Mouse (Mus musculus) heart, embryonic 11.5 days (tissue): Measurements from ENCODE around the gene Cnn2. TPM values are rescaled to one million over a fixed set of nuclear protein-coding genes. Genes with fewer than 3 reads are reported as not detected.
"Not testable (repeated sequence)": the region's sequence is repeated elsewhere in the genome, so short reads cannot be mapped to it uniquely, and the experiment has no call there.

Source experiments
- ATAC-seq: fragments of 200-750 bp; cut with Nextera tagmentation; replicated peaks from 2 replicates; pipeline ENCODE4 v1.8.0; 2017; ENCODE audit warnings: moderate library complexity; ENCODE audit not compliant: insufficient number of reproducible peaks, low FRiP score, low TSS enrichment
- H3K27ac ChIP-seq: fragments of 300-500 bp; sonication (generic); 2 replicates; pipeline ENCODE4 v1.5.1; 2014; ENCODE audit warnings: mild to moderate bottlenecking, low read depth, low read length
- H3K27me3 ChIP-seq: fragments of 300-500 bp; sonication (generic); 2 replicates; pipeline ENCODE4 v1.6.1; 2014; ENCODE audit warnings: mild to moderate bottlenecking, low read length, mixed read lengths; ENCODE audit not compliant: control insufficient read depth, insufficient read depth
- H3K36me3 ChIP-seq: fragments of 300-500 bp; sonication (generic); 2 replicates; pipeline ENCODE4 v1.6.1; 2014; ENCODE audit warnings: mild to moderate bottlenecking, low read length, moderate library complexity, mixed read lengths; ENCODE audit not compliant: control insufficient read depth, insufficient read depth
- H3K4me1 ChIP-seq: fragments of 300-500 bp; sonication (generic); 2 replicates; pipeline ENCODE4 v1.6.1; 2014; ENCODE audit warnings: low read length; ENCODE audit not compliant: control insufficient read depth, insufficient read depth
- H3K4me2 ChIP-seq: fragments of 300-500 bp; sonication (generic); 2 replicates; pipeline ENCODE4 v1.6.1; 2014; ENCODE audit warnings: mild to moderate bottlenecking, moderate library complexity
- H3K4me3 ChIP-seq: fragments of 300-500 bp; sonication (generic); 2 replicates; pipeline ENCODE4 v1.5.1; 2014; ENCODE audit warnings: low read depth, low read length
- H3K9ac ChIP-seq: fragments of 300-500 bp; sonication (generic); 2 replicates; pipeline ENCODE4 v1.6.1; 2014; ENCODE audit warnings: mild to moderate bottlenecking, low read depth, low read length, moderate library complexity
- H3K9me3 ChIP-seq: fragments of 300-500 bp; sonication (generic); replicated peaks from 2 replicates; pipeline ENCODE4 v1.6.1; 2016; ENCODE audit warnings: low read length; ENCODE audit not compliant: control insufficient read depth
- WGBS: fragments of 180-500 bp; shearing (Covaris S2); extraction: QIAGEN DNeasy Blood & Tissue Kit; methylation state at CpG from one replicate; pipeline ENCODE4 v1.1.7; 2014; ENCODE audit not compliant: insufficient replicate concordance; 5-methylcytosine and 5-hydroxymethylcytosine counted together
- polyA plus RNA-seq: library from polyadenylated mRNA; unstranded; fragments of >200 nt; fragmentation: Nextera tagmentation; extraction: Ambion mirVana; gene quantifications from 2 replicates; pipeline ENCODE4 v1.2.1, GENCODE M21; 2014

Gene Cnn2
- polyA plus RNA-seq, 1 experiment from 2014 or later: 405 TPM

DNA sequence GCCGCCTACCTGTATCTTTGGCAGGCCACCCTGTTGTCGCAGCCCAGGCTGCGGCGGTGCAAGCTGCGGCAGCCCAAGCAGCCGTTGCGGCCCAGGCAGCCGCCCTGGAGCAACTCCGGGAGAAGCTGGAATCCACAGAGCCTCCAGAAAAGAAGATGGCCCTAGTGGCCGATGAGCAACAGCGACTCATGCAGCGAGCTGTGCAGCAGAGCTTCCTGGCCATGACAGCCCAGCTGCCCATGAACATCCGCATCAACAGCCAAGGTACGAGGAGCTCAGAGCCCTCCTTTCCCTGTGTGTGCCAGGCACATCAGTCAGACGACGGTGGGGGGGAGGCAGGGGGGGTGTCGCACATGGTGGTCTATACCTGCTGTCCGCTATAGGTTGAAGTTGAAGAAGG is 37.7 kb upstream of the Cnn2 start:
- peaks cover 15% of the 10 kb centered on the region for H3K36me3 ChIP-seq

DNA sequence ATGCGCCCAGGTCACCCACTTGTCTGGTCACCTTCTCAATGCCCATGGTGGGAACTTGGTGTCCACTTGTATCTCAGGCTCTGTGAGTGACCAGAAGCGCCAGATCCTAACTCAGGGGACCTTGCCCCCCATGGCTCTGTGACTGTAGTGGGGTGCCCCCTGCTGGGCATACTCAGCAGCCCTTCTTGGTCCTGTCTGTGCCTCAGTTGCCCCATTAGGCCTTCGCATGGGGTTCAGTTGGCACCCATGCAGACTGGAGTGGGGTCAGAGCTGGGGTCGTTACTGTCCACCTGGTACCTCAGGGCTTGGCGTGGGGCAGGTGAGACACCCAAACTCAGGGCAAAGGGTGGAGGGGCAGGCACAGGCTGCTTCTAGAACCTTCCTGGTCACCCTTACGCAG is 34.4 kb upstream of the Cnn2 start:
- Histone ChIP-seq H3K9me3 (no peaks in the 10 kb centered on the region), H3K36me3 (peaks cover 13% of the 10 kb centered on the region), H3K27ac (no peak overlapping the region), H3K4me3 (no peak overlapping the region), H3K9ac (no peak overlapping the region), H3K4me1 (no peaks in the 10 kb centered on the region; the same call in 1 of the 2 replicates), H3K4me2 (no peak overlapping the region), H3K27me3 (no peaks in the 10 kb centered on the region)
- no peak for ATAC-seq
- WGBS: 89% methylated on average over 6 of the region's 6 CpGs

More for the DNA sequence above, 37.7 kb upstream of the Cnn2 start:
- Histone ChIP-seq H3K9me3 (no peaks in the 10 kb centered on the region), H3K27ac (no peak overlapping the region), H3K27me3 (no peaks in the 10 kb centered on the region), H3K4me1 (peaks cover 20% of the 10 kb centered on the region), H3K4me2 (no peak overlapping the region), H3K4me3 (no peak overlapping the region), H3K9ac (no peak overlapping the region)
- 82% methylated on average over 18 of the region's 18 CpGs for WGBS
- ATAC-seq: no peak

DNA sequence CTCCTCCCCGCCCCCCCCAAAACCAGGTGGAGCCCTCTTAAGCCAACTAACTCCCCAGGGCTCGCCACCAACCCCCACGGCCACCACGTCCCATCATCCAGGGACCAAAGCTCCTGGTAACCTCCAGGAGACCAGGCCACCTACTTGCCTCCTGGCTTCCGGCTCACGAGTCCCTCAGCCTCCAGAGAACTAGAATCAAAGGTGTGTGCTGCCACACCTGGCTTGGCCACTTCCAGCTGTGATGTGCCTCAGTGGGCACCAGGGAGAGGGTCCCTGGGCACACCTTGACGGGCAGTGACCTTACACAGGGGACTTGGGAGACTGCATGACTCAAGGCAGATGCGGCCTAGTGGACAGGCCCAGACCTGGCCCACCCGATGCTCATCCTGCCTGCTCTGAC is 32.7 kb upstream of the Cnn2 start:
- no peak overlapping the region for H3K4me2 ChIP-seq
- 0 out of 2 replicates have a peak, but pooled peaks cover 7% of the 10 kb centered on the region for H3K36me3 ChIP-seq
- WGBS: 70% methylated on average over 9 of the region's 9 CpGs
- no peaks in the 10 kb centered on the region for H3K27me3 ChIP-seq
- H3K9me3 ChIP-seq: no peaks in the 10 kb centered on the region
- ATAC-seq: no peak
- H3K4me1 ChIP-seq: peaks cover 2% of the 10 kb centered on the region
- no peak overlapping the region for H3K27ac ChIP-seq
- H3K4me3 ChIP-seq: no peak overlapping the region
- H3K9ac ChIP-seq: no peak overlapping the region

DNA sequence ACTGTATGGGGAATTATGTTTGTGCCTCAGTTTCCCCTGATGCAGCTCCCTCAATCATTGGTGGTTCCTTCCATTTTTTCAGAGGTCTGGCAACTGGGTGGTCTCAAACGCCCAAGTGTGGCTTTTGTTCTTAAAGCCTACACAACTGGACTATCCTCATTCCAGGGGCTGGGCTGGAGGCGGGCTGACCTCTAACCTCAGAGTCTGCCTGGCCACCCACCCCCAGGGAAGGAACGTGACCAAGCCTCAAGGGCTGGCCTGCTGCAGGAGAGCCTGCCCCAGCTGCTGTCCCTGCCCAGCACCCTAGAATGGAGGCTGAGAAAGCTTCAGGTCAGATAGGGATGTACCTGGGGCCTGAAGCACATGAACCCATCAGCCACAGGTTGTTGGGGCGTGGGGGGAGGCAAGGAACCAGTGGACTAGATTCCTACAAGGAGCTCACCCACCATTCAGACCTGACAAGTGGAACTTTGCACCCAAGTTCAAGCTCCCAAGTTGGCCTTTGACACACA is 31.7 kb upstream of the Cnn2 start:
- no peak for ATAC-seq
- Histone ChIP-seq H3K9ac (no peak overlapping the region), H3K27ac (no peak overlapping the region), H3K4me1 (peaks cover 9% of the 10 kb centered on the region), H3K9me3 (no peaks in the 10 kb centered on the region), H3K27me3 (no peaks in the 10 kb centered on the region), H3K4me3 (no peak overlapping the region), H3K4me2 (no peak overlapping the region), H3K36me3 (no peaks in the 10 kb centered on the region; the same call in 1 of the 2 replicates)
- WGBS: 36% methylated on average over 4 of the region's 4 CpGs

DNA sequence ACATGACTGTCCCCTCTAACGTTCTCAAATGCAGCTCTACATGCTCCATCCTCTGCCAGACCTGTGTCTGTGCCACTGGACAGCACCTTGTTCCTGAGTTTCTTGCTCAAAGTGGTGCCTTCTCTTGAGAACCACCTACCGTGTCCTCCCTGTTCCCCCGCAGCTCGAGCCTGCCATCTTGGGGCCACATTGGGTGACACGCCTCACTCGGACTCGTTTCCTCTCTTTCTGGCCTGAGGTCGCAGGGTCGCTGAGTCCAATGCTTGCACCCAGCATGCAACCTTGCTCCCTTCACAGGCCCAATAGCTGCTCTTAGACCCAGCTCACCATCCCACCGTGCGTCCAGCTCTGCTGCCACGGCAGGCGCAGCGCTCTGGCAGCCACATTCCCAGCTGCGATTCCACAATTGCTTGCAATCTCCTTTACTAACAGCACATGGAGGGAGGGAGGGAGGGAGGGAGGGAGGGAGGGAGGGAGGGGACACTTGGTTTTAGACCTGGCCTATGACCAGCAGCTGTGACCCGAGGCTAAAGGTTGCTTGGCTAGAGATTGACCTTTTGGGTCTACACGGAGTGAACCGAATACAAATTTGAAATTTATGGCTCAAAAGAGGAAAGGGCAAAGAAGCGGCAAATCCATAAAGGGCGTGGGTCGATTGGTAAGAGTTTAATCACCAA is 30.1 kb upstream of the Cnn2 start:
- peaks cover 2% of the 10 kb centered on the region; the same call in 1 of the 2 replicates for H3K36me3 ChIP-seq
- H3K4me1 ChIP-seq: peaks cover 9% of the 10 kb centered on the region
- H3K4me2 ChIP-seq: peak overlapping the region; percentile 44
- 17% methylated on average over 21 of the region's 21 CpGs for WGBS
- no peak overlapping the region for H3K4me3 ChIP-seq
- no peaks in the 10 kb centered on the region for H3K9me3 ChIP-seq
- ATAC-seq: no peak
- no peaks in the 10 kb centered on the region for H3K27me3 ChIP-seq
- no peak overlapping the region for H3K27ac ChIP-seq
- H3K9ac ChIP-seq: no peak overlapping the region

DNA sequence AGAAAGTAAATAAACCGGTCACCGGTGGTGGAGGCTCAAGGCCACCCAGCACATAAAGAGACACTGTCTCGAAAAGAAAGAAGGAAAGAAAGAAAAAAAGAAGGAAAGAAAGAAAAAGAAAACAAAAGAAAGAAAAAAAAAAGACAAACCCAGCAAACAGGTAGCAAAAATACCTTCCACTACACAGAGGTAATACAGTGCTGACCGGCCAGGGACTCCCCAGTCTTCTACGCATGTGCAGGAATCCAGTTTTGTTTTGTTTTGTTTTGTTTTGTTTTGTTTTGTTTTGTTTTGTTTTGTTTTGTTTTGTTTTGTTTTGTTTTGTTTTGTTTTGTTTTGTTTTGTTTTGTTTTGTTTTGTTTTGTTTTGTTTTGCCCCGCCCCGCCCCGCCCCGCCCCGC is 29.0 kb upstream of the Cnn2 start:
- H3K27ac ChIP-seq, ATAC-seq, H3K4me1 ChIP-seq, H3K36me3 ChIP-seq, H3K9me3 ChIP-seq, H3K27me3 ChIP-seq, H3K9ac ChIP-seq: not testable (repeated sequence)
- peak overlapping the region; percentile 97; the same call in 1 of the 2 replicates for H3K4me3 ChIP-seq
- H3K4me2 ChIP-seq: peak overlapping the region; percentile 20; the same call in 1 of the 2 replicates
- 42% methylated on average over 10 of the region's 10 CpGs for WGBS

DNA sequence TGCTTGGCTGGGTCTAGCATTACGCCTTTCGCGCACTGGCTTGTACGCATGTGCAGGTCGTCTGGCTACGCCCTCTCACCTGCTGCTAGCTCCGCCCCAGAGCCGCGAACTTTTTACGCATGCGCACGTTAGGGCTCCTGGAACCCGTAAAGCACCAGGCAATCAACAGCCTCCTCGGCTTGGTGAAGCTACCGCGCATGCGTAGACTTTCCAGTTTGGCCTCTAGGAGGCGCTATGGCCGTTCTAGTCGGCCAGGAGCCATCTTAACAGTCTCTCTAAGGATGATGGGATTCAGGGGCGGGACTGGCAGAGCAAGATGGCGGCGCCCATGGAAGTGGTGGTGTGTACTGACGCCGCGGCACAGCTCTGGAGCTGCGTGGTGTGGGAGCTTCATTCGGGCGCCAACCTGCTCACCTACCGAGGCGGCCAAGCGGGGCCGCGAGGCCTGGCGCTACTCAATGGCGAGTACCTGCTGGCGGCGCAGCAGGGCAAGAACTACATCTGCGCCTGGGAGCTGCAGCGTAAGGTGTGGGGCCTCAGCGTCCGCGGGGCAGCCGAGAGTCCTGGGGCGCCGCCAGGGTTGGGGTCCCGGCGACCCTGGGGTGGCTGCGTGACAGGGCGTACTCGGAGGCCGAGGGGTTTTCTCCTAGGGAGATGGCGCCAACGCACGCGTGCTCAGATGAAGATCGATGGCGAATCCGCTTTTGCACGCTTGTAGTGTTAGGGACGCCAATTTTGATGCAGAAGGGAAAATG is 28.4 kb upstream of the Cnn2 start, which contains the start of gene Wdr18:
Wdr18 (plus strand) TSS at position 306 of the 755 bp plus-strand sequence.
- Histone ChIP-seq H3K4me3 (peak within 1 kb of the TSS; percentile 97), H3K4me1 (peaks cover 9% of the 10 kb centered on the region), H3K27me3 (no peaks in the 10 kb centered on the region), H3K9ac (peak within 1 kb of the TSS; percentile 89), H3K36me3 (peaks cover 2% of the 10 kb centered on the region; the same call in 1 of the 2 replicates), H3K27ac (peak within 1 kb of the TSS; percentile 72), H3K4me2 (peak within 1 kb of the TSS; percentile 93), H3K9me3 (no peaks in the 10 kb centered on the region)
- ATAC-seq: peak; percentile 89
- under 1% methylated on average over 61 of the region's 61 CpGs for WGBS

DNA sequence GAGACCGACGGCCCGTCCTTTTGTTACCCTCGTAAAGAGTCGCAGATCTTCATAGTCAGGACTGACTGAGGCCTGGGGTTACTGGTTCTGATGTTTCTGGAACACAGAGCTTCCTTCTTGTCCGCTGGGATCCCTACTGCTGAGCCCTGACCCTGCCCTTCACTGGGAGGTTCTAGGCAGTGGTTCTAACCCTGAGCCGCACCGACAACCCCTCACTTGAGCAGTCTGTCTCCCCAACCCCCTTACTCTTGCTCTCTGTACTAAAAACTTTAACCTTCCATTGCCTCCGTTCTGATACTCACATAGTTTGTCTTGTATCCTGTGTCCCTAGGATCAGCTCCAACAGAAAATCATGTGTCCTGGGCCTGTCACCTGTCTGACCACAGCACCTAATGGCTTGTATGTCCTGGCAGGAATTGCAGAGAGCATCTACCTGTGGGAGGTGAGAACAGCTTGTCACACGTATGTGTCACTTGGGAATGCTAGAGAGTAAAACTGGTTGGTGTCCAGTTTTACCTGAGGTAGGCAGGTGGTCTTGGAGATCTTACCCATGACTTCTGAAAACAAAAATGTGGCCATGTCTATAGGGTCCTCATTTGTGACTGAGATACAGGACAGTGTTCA is 27.6 kb upstream of the Cnn2 start:
- H3K36me3 ChIP-seq: peaks cover 6% of the 10 kb centered on the region
- H3K4me2 ChIP-seq: peak overlapping the region; percentile 93
- no peak overlapping the region for H3K27ac ChIP-seq
- peak overlapping the region; percentile 89 for H3K9ac ChIP-seq
- H3K4me3 ChIP-seq: peak overlapping the region; percentile 97
- H3K4me1 ChIP-seq: peaks cover 9% of the 10 kb centered on the region
- WGBS: 14% methylated on average over 10 of the region's 10 CpGs
- ATAC-seq: no peak
- no peaks in the 10 kb centered on the region for H3K27me3 ChIP-seq
- H3K9me3 ChIP-seq: no peaks in the 10 kb centered on the region
